Mouse (Mus musculus) embryonic fibroblast, embryonic 13.5 days (primary cell): ENCODE measurements around the gene Mylpf.

Experiments
- CTCF ChIP-seq: IDR thresholded peaks from 2 replicates; pipeline ENCODE4 v1.5.1; 2011; ENCODE audit warnings: mild to moderate bottlenecking, control low read depth, low read length, moderate library complexity, borderline replicate concordance; ENCODE audit not compliant: insufficient read depth
- POLR2A ChIP-seq: IDR thresholded peaks from 2 replicates; pipeline ENCODE4 v1.6.1; 2011; ENCODE audit warnings: low read depth, mild to moderate bottlenecking, control low read depth, low read length, moderate library complexity

DNA sequence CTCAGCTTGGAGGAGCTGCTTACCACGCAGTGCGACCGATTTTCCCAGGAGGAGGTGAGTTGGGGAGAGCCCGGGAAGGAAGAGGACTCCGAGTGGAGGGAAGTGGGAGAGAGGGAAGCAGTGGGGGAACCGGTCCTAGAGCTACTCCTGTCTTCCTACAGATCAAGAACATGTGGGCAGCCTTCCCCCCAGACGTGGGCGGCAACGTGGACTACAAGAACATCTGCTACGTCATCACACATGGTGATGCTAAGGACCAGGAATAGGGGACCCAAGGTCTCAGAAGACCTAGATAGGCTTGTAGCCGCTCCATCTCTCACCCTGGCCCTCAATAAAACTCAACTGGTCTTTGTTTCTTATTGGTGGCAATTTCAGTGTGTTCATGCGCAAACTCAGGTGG, 5.2 kb downstream of the Mylpf start:
- no peak for TF ChIP-seq POLR2A
- no peak for TF ChIP-seq CTCF
